Mouse (Mus musculus) induced T-regulatory cell, adult 2 months (primary cell): ENCODE measurements around the gene Styk1.
"Not testable (repeated sequence)": the region's sequence is repeated elsewhere in the genome, so short reads cannot be mapped to it uniquely, and the experiment has no call there.

Source experiments
- DNase-seq: peaks from one replicate; pipeline ENCODE4 v3.0.0-alpha.2; 2012; ENCODE audit warnings: low read depth

Gene Styk1

DNA sequence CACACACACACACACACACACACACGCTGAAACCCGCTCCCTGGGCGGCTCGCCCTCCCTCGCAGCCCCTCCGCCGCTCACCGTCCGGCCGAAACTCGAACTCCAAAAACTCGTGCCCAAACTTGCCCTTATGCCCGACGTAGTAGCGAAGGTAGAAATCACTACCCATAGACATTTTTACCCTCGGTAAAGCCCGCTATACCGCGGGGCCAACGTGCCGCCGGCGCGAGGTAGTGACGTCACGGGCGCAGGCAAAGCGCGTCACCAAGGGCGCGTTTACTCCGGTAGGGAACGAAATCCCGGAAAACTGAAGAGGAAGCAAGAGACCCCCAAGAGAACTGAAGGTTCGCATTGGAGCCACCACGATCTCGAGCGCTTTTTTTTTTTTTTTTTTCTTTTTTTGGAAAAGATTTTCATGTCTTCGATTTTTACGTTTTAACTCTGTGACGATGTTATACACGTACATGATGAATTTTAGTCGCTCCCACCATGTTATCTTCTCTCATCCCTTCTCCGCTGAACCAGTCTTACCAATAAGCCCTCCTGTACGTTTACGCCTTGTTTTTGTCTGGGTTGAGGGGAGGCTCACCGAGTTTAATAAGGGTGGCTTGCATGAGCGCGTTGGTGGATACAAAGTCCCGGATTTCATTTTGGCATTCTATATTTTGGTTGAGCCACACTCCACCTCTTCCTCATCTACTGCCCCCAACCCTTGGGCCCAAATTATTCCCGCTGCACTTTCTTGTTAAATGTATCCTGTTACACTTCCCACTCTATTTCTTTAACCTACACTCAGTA, 60.2 kb downstream of the Styk1 start, which contains the start of gene Magohb:
Gene Magohb, minus strand, starts transcription at position 254 of the 798 bp plus-strand sequence.
- peak; percentile 91 for DNase-seq

DNA sequence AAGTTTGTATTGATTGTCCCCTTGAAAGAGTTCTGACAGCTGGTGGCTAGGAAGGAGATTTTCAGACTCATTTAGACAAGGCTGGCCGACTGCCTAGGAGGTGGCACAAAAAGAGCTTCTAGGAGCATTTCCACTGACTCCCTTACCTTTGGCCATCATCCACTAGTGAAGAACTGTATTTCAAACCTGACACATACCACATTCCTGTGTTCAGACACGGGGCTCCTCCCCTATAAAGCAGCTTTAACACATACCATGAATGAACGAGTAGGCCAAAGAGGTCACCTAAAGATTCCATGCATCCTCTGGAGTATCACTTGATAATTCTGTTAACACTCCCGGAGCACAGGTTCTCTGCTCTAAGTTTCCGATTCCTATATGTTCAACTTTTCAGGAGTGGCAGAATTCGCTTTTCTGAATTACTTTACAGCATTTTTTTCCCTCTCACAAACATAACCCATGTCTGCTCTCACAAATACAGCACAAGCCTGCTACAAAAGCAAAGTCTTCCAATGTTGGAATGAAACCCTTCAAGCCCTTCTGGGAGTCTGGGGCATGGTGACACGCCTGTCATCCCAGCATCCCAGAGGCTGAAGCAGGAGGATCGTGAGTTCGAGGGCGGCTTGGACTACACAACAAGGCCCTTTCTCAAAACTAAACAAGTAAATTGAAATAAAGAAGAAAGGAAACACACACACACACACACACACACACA, 61.0 kb downstream of the Styk1 start:
- no peak for DNase-seq

GRCm38 (mm10) chr6:131290430-131290829, 63.0 kb downstream of the Styk1 start:
- peak; percentile 47 for DNase-seq

- DNase-seq, result not testable (repeated sequence)
These were observed 75.2 kb downstream of the Styk1 start for GRCm38 (mm10) chr6:131278160-131278559.

GRCm38 (mm10) chr6:131276659-131277058, 76.7 kb downstream of the Styk1 start:
- DNase-seq, result no peak

GRCm38 (mm10) chr6:131272311-131272710, 81.1 kb downstream of the Styk1 start:
- DNase-seq, result no peak

DNA sequence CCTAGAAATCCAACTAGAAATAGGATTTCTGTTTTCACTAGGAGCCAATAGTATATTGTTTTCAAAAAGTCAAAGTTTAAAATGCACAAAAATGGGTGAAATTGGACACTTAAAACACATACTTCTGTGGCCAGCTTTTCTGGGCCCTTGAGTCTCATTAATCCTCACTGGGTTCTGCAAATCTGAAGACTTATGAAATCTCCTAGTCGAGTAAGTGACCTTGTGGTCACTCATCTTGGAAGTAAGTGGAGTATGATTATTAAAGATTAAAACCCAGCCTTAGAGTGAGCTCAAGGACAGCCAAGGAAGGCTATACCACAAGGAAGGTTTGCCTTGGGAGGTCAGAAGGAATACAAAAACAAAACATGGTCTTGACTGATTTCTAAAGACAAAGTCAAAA, 83.1 kb downstream of the Styk1 start:
- no peak for DNase-seq

- DNase-seq, result no peak
These were observed 83.8 kb downstream of the Styk1 start for GRCm38 (mm10) chr6:131269599-131269998.

DNA sequence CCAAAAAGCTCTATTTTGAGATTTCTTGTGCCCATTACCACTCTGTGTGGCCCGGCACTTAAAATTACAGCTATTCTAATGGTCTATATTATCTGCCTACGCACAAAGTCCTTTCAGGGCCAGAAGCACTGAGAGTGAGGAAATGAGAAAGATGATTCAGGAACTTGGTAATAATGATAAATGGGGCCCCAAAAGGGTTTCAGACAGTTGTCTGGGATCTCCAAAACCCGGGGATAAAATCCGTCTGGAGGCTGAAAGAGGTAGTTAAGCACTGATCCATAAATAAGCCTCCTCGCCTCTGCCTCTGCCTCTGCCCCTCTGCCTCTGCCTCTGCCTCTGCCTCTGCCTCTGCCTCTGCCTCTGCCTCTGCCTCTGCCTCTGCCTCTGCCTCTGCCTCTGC, 89.2 kb downstream of the Styk1 start:
- no peak for DNase-seq

- no peak for DNase-seq
These were observed 90.6 kb downstream of the Styk1 start for GRCm38 (mm10) chr6:131262778-131263177.

DNA sequence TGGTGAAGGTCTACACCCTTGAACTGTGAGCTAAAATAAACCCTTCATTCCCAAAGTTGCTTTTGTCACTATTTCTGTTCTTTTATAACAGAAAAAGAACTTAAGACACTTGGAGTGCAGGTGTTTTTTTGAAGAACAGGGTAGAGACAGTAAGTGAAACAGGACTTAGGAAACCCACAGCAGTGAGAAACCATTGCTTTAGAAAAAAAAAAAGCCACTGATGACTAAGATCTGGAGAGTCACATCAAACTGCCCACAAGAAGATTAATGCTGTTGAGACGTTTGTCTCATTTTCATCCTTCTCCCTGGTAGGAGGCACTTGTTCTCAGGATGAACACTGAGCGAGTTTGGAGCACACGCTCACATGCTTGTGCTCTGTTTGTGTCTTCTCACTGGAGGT, 91.4 kb downstream of the Styk1 start:
- peak; percentile 16 for DNase-seq
